Mouse (Mus musculus) retina, postnatal 7 days (tissue): ENCODE measurements around the gene Gm38100.

Source experiments
- DNase-seq: peaks from one replicate; pipeline ENCODE4 v3.0.0-alpha.2; 2012; ENCODE audit warnings: low read depth, low spot score

The Gm38100 gene

DNA sequence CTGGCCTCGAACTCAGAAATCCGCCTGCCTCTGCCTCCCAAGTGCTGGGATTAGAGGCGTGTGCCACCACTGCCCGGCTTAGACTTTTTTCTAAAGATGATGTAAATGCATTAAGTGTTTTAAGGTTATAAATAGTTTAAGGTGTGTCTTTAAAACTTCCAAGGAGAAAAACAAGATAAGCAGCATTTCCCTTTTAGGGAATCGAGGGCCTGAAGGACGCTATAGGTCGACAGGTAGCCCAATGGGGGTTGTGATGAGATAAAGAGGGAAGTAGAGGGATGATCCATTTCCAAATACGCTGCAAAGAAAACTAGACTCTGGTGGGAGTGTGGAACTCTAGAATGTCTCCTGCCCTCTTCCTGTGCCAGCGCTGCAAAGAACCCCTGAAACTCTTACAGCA, at the start of gene Gm38100:
TSS of gene Gm38100 (plus strand) at position 301 of the 400 bp plus-strand sequence.
- no peak for DNase-seq

DNA sequence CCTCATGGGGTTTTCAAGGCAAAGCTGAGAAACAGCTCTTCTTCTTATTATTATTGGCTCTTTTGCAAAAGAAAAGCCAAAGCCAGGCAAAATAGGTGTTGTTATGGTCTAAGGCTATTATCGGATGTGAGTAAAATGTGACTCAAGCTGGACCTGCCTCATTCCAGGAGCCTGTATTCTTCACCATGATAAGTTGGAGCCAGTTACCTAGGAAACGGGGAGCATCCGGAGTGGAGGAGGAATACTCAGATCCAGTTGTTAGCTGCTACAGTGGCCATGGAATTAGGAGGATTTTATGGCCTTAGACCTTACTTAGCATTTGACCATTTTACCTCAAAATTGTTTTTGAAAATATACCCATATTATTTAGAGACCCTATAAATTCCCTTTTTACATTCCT, 49.4 kb upstream of the Gm38100 start:
- no peak for DNase-seq

DNA sequence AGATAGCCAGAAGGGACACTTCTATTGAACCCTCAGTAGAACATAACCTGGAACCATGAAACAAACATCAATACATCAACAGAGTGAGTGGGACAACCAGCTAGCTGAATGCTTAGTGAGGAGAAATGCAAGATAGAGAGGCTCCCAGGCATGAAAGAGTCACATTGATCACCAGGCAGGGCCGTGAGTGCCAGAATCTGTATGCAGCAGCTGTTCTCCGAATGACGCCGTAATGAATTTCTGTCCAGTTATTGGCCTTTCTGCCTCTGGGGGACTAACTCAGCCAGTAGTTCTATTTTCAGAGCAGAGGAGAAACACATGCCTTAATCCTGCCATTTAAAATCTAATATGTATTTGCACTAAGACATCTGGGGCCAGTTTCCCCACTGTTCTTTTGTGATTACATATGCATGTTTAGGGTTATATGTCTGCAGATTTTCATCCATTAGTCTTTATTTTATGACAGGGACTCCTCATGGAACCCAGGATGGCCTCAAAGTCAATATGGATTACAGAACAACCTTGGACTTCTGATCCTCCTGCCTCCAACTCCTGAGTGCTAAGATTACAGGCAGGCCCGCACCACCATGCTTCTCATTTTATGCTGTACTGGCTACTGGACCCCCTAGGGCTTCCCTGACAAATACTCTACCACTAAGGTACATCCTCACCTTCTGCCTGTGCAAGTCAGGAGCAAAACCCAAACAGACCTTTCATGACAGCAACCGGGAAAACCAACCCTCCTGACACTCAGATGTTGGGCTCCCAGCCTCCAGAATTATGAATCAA, 47.9 kb upstream of the Gm38100 start:
- DNase-seq: no peak

GRCm38 (mm10) chr1:175880453-175881296, 39.5 kb upstream of the Gm38100 start, which contains the start of gene Exo1:
Exo1 (plus strand) TSS chr1:175880581.
- peak; percentile 79 for DNase-seq

DNA sequence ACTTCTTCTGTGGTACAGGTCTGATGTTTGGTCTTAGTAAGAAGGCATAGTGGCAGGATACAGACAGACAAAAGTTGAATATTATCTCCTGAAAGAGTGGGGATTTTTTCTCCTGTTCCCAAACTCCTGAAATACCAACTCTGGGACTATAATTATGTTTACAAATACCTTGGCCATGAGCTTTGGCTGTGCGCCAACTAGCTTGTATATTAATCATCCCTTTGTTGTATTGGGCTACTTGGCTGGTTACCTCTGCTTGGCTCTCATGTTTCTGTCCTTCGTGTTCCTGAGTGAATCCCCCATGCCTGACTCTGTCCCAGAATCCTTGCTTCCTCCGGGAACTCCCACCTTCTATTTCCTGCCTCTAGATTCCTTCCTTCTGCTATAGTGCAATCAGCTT, 36.7 kb upstream of the Gm38100 start:
- DNase-seq: no peak

GRCm38 (mm10) chr1:175893263-175893662, 26.9 kb upstream of the Gm38100 start:
- DNase-seq: no peak

DNA sequence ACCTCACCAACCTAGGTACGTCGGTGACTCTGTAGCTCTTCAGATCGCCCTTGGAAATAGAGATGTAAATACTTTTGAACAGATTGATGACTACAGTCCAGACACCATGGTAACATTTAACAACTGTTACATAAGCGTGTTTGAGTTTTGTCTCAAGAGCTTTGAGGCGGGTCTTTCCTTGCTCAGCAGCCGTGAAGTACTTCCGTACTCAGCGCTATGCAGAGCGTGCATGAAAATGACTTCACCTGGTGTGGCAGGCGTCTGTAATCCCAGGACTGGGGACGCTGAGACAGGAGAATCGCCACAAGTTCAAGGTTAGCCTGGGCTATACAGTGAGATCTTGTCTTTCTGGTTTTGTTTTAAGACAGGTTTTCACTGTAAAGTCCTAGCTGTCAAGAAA, 26.4 kb upstream of the Gm38100 start:
- DNase-seq: no peak

DNA sequence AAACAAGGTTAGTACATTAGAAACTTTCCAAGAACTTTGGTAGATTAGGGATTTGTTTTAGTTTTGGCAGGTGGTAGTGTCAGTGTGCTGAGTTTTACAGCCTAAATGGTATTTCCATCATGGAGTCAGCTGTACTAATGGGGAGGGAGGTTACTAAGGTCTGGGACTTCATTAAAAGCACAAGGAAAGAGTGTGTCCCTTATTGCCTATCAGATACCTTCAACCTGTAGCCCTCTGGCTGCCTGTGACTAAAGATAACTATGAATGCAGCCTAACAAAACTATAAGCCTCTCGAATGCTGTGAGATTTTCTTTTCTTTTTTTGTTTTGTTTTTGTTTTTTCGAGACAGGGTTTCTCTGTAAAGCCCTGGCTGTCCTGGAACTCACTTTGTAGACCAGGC, 8.9 kb upstream of the Gm38100 start:
- DNase-seq: no peak

DNA sequence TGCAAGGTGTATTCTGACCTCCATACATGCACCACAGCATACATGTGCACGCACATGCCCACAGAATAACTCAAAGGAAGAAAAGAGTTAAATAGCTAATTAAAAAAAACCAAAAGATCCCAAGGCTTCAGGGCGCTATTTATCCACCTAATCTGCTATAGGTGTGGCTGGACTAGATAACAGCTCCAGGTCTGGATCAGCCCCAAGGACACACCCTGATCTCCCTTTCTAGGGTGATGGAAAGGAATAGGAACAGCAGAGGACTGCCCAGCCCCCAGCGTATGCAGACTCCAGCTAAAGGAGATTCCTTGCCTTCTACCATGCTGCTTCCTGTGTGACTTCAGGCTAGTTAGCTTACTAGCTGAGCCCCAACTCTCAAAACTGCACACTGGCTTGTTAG, 8.1 kb upstream of the Gm38100 start:
- DNase-seq: no peak

DNA sequence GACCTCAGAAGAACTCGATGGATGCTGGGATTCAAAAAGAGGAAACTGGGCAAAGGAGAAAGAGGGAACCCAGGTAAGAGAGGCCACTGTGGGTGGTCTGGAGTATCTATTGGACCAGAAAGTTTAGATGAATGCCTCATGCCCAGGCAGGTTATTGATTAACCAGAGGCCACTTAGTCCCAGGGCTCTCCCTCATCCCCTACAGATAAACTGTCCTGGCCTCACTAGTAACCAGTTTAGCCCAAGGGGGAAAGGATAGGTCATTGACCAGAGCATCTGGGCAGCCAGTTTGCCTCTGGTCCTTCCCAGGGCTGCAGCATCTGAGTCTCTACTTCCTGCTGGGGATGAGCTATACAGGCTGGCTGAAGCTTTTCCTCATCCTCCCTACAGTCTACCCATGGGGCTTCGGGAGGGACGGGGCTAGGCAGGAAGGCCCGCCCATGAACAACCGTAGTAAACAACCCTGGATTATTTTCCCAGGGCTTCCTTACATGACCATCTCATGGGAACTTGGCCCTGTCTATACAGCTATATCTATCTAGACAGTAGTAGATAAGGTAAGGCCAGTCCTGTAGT, 6.3 kb upstream of the Gm38100 start:
- DNase-seq: no peak

- no peak for DNase-seq
Observed at GRCm38 (mm10) chr1:175921091-175921490, 962 bp downstream of the Gm38100 start.

GRCm38 (mm10) chr1:175923848-175924787, 4.0 kb downstream of the Gm38100 start:
- DNase-seq: peak; percentile 58

DNA sequence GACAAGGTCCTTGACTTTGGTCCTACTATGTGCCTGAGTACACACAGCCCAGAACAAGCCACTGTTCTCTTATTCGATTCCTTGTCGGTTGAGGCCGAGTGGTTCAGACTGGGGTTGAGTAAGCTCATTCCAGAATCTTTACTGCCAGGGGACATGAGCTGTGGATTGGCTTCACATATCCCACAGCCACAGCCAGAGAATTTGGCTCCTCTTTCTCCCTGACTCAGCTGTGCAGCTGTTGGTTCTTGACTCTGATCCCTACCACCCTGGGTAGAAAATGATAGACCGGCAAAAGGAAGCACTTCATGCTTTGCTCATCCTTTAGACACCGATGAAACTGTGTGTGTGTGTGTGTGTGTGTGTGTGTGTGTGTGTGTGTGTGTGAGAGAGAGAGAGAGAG, 11.3 kb downstream of the Gm38100 start:
- no peak for DNase-seq

- peak; percentile 79 for DNase-seq
Observed at GRCm38 (mm10) chr1:175936282-175936737, 16.2 kb downstream of the Gm38100 start.

DNA sequence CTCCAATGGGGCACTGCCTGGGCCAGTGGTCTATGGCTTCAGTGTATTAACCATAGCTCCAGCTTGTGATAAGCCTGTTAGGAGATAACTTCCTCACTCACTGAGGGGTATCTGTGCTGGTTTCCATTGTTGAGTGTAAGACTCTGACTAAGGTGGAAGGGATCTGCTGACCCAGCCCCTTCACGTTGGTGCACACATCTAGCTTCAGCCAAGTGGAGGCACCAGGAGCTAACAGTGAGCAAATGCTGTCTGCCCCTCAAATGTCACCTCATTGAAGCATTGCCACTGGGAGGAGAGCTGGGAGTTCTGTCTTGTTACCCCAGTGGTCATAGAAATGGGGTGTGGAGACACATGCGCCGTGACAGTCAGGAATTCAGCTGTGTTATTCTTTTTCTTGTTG, 18.6 kb downstream of the Gm38100 start:
- DNase-seq: no peak

- no peak for DNase-seq
Observed at GRCm38 (mm10) chr1:175943168-175943567, 23.0 kb downstream of the Gm38100 start.

GRCm38 (mm10) chr1:175946718-175947315, 26.7 kb downstream of the Gm38100 start:
- no peak for DNase-seq

DNA sequence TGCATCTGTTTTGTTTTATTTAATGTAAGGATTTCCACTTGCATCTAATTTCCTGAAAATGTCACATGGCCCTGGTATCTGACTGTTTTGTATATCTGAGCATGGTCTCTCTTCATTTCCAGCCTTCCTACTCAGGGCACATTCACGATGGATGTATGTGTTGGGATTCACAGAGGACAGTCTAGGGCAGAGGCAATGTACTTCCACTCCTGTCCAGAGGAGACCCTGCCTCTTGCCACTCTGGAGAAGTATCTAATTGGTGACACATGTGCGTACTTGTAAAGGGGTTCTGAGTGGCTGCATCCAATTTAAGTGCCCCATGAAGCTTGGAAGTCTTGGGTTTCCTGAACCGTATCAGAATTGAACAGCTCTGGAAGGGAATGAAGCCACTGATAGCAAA, 30.3 kb downstream of the Gm38100 start:
- DNase-seq: no peak

- no peak for DNase-seq
Observed at GRCm38 (mm10) chr1:175950851-175951250, 30.7 kb downstream of the Gm38100 start.

GRCm38 (mm10) chr1:175961786-175962185, 41.7 kb downstream of the Gm38100 start:
- no peak for DNase-seq
